Mouse (Mus musculus): ENCODE data around the gene Dusp27.

- no peak for TF ChIP-seq CTCF (IDR thresholded peaks at IDR 0.05; ENCODE audit: low read depth, low read length)
- no peak for TF ChIP-seq POLR2AphosphoS5 (IDR thresholded peaks at IDR 0.05; ENCODE audit: insufficient replicate concordance, low read depth, low read length)
- TF ChIP-seq TAL1 (conservative IDR thresholded peaks at IDR 0.05; ENCODE audit: low read depth, low read length), result no peak
Measured at GRCm38 (mm10) chr1:166167405-166167804, 39.7 kb upstream of the Dusp27 start.

All from G1E (cell line).